Mouse (Mus musculus) ZHBTc4 (cell line): ENCODE measurements around the gene Chsy1.

Experiments used
- DNase-seq: peaks from one replicate; pipeline ENCODE4 v3.0.0-alpha.2; 2011; ENCODE audit warnings: low read depth, low spot score

The Chsy1 gene

DNA sequence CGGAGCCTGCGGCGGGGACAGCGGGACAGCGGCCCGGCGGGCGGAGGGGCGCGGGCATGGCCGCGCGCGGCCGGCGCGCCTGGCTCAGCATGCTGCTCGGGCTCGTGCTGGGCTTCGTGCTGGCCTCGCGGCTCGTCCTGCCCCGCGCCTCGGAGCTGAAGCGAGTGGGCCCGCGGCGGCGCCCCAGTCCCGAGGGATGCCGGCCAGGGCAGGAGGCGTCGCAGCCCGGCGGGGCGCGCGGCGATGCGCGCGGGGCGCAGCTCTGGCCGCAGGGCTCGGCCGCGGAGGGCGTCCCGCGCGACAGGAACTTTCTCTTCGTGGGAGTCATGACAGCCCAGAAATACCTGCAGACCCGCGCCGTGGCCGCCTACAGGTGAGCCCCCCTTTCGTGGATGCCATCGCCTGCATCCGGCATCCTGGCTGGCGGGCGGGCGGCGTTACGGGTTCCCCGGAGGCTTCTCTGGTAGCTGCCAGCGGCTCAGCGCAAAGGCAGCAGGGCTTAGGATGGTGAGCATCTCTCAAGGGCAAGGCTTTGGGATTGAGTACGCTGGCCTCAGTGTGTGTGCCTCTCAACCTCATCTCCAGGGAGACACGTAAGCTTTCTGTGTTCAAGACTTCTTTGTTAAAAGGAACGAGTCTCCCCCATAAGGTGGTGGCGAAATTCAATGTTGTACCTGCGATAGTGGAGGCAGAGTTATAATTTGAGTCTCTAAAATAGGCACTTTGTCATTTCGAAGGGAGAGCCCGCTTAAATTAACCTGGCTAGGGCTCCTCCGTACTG lies 730 bp downstream of the Chsy1 start:
- DNase-seq: peak; percentile 59

GRCm38 (mm10) chr7:66110636-66111112 lies 1.4 kb downstream of the Chsy1 start:
- DNase-seq: peak; percentile 51

- DNase-seq: no peak
Observed at GRCm38 (mm10) chr7:66111211-66111610, 1.9 kb downstream of the Chsy1 start.

DNA sequence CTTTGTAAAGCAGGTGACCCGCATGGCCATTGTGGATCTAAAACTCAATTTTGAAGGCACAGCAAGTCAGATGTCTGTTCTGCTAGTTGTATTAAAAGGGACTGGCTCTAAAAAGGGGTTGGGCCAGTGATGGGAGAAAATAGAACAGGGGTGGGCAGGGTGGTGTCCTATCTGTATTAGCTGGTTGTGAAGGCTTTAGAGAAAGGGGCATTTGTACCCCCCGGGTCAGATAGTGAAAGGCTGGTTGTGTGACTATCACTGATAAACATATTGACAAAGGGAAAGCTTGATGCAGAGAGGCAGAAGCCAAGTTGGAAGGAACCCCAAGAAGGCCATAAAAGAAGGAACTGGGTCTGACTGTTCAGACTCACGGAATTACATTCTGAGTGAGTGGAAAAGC lies 4.2 kb downstream of the Chsy1 start:
- DNase-seq: no peak

- DNase-seq: no peak
Observed at GRCm38 (mm10) chr7:66115821-66116343, 6.6 kb downstream of the Chsy1 start.

GRCm38 (mm10) chr7:66116906-66117482 lies 7.7 kb downstream of the Chsy1 start:
- no peak for DNase-seq

GRCm38 (mm10) chr7:66118046-66118445 lies 8.7 kb downstream of the Chsy1 start:
- no peak for DNase-seq

- DNase-seq: no peak
Observed at GRCm38 (mm10) chr7:66118796-66119195, 9.5 kb downstream of the Chsy1 start.

DNA sequence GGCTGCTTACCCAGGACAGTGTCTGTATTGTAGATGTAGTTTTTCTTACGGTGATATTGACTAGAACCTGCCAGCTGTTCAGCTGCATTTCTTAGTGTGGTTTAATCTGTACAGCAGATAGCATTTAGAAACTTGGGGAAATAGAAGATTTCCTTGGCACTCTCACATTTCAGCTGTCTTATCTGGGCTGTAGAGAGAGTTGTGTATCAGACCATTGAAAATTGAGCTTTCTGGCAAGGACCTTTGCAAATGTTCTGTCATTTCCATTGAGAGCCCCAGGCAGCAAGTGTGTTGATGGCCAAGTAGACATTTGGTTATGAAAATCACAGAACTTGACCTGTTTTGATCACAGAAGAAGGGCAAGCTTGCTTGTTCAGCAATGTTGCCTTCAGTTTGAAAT lies 10.8 kb downstream of the Chsy1 start:
- no peak for DNase-seq

DNA sequence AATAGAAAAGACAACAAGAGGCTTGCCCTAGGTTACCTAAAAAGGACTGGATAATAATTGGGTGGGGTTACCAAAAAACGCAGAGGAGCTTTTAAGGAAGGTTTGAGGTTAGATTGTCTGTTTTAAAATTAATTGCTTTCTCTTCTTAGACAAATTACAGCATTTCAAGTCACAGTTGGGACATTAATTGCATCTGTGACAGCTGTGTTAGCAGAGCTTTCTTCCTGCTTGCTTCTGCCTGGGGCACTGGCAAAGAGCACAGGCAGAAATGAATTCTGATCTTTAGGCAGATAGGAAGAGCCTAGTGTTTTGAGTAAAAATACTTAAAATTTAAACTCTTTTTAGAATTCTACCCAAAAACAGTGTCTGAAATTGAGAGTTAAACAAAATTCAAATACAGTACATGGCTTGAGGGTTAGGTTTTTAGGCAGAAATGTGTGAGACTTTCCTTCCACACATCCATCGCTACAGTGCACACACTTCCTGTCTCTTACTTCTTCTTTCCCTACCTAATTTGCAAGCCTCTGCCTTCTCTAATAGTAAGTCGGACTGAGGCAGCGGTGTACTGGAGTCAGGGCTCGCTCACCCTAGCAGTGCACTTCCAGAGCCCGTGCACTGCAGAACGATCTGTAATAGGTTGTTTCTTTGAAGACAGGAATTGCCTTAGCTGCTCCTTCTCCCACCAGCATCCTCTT lies 11.5 kb downstream of the Chsy1 start:
- DNase-seq: no peak

DNA sequence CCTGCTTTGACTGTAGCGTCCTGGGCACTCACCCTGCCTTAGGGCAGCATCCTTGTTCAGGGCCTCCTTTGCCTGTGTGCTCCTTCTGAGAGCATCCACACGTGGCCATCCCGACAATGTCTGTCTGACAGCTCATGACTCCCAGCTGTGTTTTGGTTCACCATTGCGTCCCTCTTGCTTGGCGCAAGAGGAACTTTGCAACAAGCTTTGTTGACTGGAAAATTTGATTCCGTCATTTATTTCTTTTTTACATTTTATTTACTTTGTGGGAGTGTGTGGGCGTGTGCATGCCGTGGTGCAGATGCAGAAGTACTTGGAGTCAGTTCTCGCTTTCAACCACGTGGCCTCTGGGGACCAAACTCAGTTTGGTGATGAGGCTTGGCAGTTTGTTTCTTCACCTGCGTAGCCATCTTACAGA lies 15.2 kb downstream of the Chsy1 start:
- no peak for DNase-seq

- no peak for DNase-seq
Observed at GRCm38 (mm10) chr7:66125368-66125767, 16.1 kb downstream of the Chsy1 start.

DNA sequence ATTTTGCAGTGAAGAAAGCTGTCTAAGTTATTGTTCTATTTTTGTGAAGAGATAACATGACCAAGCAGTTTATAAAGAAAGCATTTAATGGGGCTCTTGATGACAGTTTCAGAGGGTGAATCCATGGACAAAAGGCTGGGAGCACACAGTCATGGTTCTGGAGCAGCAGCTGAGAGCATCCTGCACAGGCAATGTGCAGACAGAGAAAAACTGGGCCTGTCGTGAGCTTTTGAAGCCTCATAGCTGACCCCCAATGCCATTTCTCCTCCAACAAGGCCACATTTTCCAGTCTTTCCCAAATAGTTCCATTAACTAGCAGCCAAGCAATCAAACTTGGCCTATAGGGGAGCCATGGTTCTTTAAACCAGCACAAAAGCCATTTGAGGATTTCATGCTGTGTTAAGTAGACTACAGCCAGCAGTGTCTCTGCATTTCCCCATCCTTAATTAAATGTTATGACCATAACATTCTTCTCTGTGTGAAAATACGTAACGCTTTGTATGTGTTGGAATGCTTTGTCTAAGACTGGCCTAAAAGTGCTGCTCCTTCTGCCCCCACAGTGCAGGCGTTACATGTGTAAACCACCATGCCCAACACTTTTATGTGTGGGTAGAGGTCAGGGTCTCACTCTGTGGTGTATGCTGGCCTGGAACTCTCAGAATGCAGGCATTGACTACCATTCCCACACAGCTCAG lies 18.8 kb downstream of the Chsy1 start:
- no peak for DNase-seq

DNA sequence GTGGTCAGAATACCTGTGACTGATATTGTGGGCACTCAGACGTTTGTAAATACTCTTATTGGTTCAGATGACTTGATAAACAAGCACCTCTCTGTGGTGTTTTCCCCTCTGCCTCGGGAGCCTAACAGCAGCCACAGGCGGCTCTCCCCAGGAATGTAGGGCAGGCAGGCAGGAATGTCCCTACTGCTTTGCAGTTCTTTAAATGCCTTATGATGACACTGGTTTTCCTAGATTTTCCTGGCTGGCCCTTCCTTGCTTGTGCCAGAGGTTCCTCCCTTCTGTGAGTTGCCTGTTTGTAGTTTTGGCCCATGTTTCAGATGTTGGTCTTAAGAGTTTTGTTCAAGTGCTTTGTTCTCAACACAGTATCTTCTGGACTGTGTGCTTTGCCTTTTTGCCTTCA lies 19.5 kb downstream of the Chsy1 start:
- DNase-seq: no peak

DNA sequence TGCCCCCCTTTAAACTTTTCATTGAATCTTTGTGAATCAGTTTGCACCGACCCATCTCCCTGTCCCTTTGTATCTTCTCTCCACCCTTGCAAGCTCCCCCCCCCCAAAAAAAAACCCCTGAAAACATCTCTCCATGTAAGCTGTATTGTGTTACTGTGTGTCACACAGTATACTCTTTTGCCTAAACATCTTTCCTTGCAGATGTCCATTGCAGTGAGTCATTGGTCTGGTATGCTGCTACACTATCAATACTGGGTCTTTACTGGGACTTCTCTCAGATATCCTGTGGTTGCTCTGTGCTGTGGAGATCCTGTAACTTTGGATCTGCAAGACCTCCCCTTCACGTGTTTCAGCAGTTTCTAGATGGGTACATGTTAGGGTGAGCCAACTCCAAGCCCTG lies 21.0 kb downstream of the Chsy1 start:
- no peak for DNase-seq

DNA sequence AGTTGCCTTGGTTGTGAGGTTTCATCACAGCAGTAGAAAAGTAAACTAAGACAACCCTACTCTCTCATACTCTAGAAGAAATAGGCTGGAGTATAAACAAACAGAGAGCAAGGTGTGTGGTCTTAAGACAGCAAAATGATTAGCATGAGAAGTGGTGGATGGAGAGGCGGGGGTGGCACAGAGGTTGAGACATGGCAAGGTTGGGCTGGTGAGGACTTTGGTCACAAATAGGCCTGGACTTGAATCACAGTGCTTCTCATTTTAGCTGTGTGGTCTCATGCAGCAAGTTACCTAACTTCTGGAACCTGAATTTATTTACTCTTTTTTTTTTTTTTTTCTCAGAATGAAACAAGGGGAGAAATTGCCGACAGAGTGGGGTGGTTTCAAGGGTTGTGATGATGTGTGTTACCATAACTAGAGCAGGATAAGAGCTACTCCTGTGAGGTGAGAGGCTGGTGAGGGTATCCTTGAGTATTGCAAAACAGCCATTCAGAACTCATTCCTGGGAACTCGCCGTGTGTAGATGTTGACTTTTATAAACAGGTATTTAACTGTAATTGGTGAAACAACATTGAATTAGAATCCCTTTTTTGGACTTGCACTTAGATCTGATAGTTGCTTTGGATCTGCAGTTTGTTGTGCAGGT lies 22.6 kb downstream of the Chsy1 start:
- DNase-seq: no peak

- DNase-seq: no peak
Observed at GRCm38 (mm10) chr7:66134154-66134553, 24.8 kb downstream of the Chsy1 start.

- peak; percentile 25 for DNase-seq
Observed at GRCm38 (mm10) chr7:66135644-66136043, 26.3 kb downstream of the Chsy1 start.

DNA sequence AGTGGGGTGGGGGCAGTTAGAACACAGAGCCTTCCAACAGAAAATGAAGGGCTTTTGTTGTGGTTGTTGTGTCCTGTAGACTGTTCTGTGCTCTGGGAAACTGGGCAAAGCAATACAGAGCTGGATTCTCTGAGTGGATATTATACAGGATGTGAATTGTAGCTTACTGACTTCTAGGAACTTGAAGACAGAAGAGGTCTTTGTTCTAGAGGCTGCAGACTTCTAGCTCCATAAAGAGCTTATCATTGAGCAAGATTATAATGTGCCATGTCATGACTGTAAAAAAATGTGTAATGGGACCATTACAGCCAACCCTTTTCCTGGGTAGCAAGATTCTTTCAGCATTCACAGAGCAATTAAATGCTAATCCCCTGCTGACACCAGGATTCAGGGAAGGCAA lies 26.9 kb downstream of the Chsy1 start:
- no peak for DNase-seq

DNA sequence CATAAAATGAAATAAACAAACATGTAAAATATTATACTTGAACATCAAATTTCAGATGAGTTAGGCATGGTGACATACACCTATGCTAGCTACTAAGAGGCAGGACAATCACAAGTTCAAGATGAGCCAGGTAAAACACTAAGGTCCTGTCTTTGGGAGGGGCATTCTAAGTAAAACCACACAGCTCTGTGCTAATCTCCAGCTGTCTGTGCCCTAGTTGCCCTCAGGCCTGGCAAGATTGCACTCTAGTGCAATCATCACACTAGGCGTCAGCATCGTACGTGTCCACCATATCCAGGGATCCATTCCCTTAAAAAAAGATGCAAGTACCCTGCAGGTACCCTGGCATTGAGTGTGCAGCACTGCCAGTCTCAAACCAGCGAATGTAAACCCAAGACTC lies 28.0 kb downstream of the Chsy1 start:
- DNase-seq: no peak

DNA sequence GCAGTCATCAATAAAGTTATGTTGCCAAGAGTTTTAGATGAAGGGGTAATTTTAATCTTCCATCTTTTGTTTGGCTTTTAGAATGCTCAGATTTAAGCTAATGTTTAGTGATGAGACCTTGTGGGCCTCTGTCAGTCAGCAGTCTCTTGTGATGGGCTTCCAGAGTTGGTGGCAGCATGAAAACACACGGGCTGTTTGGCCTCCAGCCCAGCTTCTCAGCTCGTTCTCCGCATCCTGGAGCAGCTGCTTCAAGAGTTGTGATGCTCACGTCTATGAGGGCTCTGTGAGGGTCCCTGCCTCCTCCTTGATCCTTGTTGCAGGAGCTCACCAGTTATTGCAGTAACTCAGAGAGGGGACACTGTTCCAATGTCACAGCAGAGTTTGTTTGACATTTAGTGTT lies 29.0 kb downstream of the Chsy1 start:
- no peak for DNase-seq
